Mouse (Mus musculus) embryo, embryonic 10.5 days (tissue): ENCODE results near the gene Lkaaear1.

Source experiments
- DNase-seq: peaks from one replicate; pipeline ENCODE4 v3.0.0-alpha.2; 2015; ENCODE audit warnings: low spot score

Gene Lkaaear1

GRCm38 (mm10) chr2:181653523-181653922 lies 44.7 kb downstream of the Lkaaear1 start:
- DNase-seq = no peak

GRCm38 (mm10) chr2:181653065-181653464 lies 45.2 kb downstream of the Lkaaear1 start:
- no peak for DNase-seq

- no peak for DNase-seq
Observed at GRCm38 (mm10) chr2:181648926-181649325, 49.3 kb downstream of the Lkaaear1 start.
